Mouse (Mus musculus) heart, postnatal 0 days (tissue): Measurements from ENCODE around the gene Hoxb4. TPM values are rescaled to one million over a fixed set of nuclear protein-coding genes. Genes with fewer than 3 reads are reported as not detected.

Experiments used
- ATAC-seq: fragments of 200-750 bp; cut with Nextera tagmentation; 2 replicates; pipeline ENCODE4 v1.8.0; 2017; ENCODE audit warnings: low read depth, moderate number of reproducible peaks, moderate library complexity; ENCODE audit not compliant: insufficient read depth
- DNase-seq: peaks from one replicate; pipeline ENCODE4 v3.0.0-alpha.2; 2016; ENCODE audit warnings: low spot score
- H3K27ac ChIP-seq: fragments of 300-500 bp; sonication (generic); 2 replicates; pipeline ENCODE4 v1.5.1; 2014; ENCODE audit warnings: low read depth, mild to moderate bottlenecking
- H3K27me3 ChIP-seq: fragments of 300-500 bp; sonication (generic); 2 replicates; pipeline ENCODE4 v1.6.1; 2014; ENCODE audit warnings: low read length, mixed read lengths; ENCODE audit not compliant: control insufficient read depth, insufficient read depth
- H3K36me3 ChIP-seq: fragments of 300-500 bp; sonication (generic); replicated peaks from 2 replicates; pipeline ENCODE4 v1.6.1; 2014; ENCODE audit warnings: low read length, mixed read lengths; ENCODE audit not compliant: control insufficient read depth, insufficient read depth
- H3K4me1 ChIP-seq: fragments of 300-500 bp; sonication (generic); 2 replicates; pipeline ENCODE4 v1.6.1; 2014; ENCODE audit warnings: antibody characterized with exemption; ENCODE audit not compliant: control insufficient read depth, insufficient read depth
- H3K4me2 ChIP-seq: fragments of 300-500 bp; sonication (generic); 2 replicates; pipeline ENCODE4 v1.6.1; 2014; ENCODE audit warnings: low read depth, mild to moderate bottlenecking, low read length, moderate library complexity
- H3K4me3 ChIP-seq: fragments of 300-500 bp; sonication (generic); 2 replicates; pipeline ENCODE4 v1.5.1; 2014; ENCODE audit warnings: low read depth, low read length
- H3K9ac ChIP-seq: fragments of 300-500 bp; sonication (generic); replicated peaks from 2 replicates; pipeline ENCODE4 v1.6.1; 2014; ENCODE audit warnings: low read depth, low read length, mixed read lengths
- H3K9me3 ChIP-seq: fragments of 300-500 bp; sonication (generic); replicated peaks from 2 replicates; pipeline ENCODE4 v1.6.1; 2016; ENCODE audit warnings: low read length; ENCODE audit not compliant: control insufficient read depth
- CTCF ChIP-seq: IDR thresholded peaks from 2 replicates; pipeline ENCODE4 v1.5.1; 2016; ENCODE audit warnings: antibody characterized with exemption, control low read depth, low read depth
- EP300 ChIP-seq: IDR thresholded peaks from 2 replicates; pipeline ENCODE4 v1.6.1; 2016; ENCODE audit warnings: antibody characterized with exemption, low read depth
- WGBS: fragments of 180-500 bp; shearing (Covaris S2); extraction: QIAGEN DNeasy Blood & Tissue Kit; methylation state at CpG from one replicate; pipeline ENCODE4 v1.1.7; 2014; 5-methylcytosine and 5-hydroxymethylcytosine counted together
- polyA plus RNA-seq: library from polyadenylated mRNA; unstranded; fragments of >200 nt; fragmentation: Nextera tagmentation; extraction: Ambion mirVana; gene quantifications from 2 replicates; pipeline ENCODE4 v1.2.1, GENCODE M21; 2015
- total RNA-seq: library from RNA; depleted of rRNA; stranded (reverse); fragments of >200 nt; gene quantifications from 2 replicates; pipeline ENCODE4 v1.2.3, GENCODE M21; 2014; ENCODE audit warnings: low replicate concordance

Hoxb4 gene
- total and polyA plus RNA-seq, 2 experiments from 2014 or later, result 0.19 to 2.3 TPM

DNA sequence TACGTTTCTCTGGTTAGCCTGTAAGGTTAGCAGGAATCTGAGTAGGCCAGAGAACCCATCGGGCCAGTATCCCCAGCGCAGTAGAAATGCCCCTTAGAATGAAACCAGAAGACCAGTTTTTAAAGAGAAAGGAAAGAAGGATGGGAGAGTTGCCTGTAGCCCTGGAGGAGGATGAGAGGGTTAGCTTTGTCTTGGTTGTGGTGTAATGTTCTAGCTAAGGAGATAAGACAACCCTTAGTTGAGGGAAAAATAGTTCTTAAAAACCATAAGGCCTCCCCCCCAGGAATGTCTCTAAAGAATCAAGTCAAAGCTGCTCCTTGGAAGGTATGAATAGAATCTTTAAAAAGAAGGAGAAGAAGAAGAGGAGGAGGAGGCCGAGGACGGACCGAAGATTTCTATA is 4.7 kb downstream of the Hoxb4 start:
- no peaks in the 10 kb centered on the region for H3K36me3 ChIP-seq
- no peak overlapping the region for H3K4me3 ChIP-seq
- H3K27me3 ChIP-seq, result peaks cover 100% of the 10 kb centered on the region
- no peaks in the 10 kb centered on the region for H3K9me3 ChIP-seq
- H3K4me2 ChIP-seq, result no peak overlapping the region
- no peak overlapping the region for H3K27ac ChIP-seq
- H3K9ac ChIP-seq, result no peak overlapping the region
- DNase-seq (no peak), ATAC-seq (no peak)
- 24% methylated on average over 6 of the region's 6 CpGs for WGBS
- H3K4me1 ChIP-seq, result no peaks in the 10 kb centered on the region
- TF ChIP-seq CTCF (no peak), EP300 (no peak)

DNA sequence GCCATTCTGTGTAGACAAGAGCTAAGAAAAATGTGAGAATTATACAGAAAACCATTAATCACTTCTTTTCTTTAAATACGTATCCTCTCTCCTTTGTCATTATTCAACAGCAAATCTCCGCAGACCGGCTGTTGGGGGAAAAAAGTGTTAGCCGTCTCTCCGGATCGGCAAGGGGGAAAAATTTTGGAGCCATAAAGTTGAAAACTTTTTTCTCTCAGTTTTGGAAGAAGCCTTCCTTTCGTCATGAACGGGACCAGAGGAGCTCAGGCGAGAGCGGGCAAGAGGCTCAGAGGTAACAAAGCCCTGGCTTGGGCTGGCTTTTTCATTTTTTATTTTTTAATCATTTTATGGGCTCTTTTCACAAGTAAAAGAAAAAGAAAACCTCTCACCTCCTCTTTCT is 5.1 kb downstream of the Hoxb4 start, which contains the start of gene Hoxb3:
Gene Hoxb3, plus strand, starts transcription at position 173 of the 400 bp plus-strand sequence.
- no peak for TF ChIP-seq EP300
- no peak for TF ChIP-seq CTCF
- H3K27ac ChIP-seq, result no peak within 1 kb of the TSS
- ATAC-seq (no peak), DNase-seq (no peak)
- H3K4me2 ChIP-seq, result no peak within 1 kb of the TSS
- no peaks in the 10 kb centered on the region for H3K4me1 ChIP-seq
- H3K9ac ChIP-seq, result no peak within 1 kb of the TSS
- H3K4me3 ChIP-seq, result no peak within 1 kb of the TSS
- peaks cover 100% of the 10 kb centered on the region for H3K27me3 ChIP-seq
- 30% methylated on average over 10 of the region's 10 CpGs for WGBS
- H3K36me3 ChIP-seq, result no peaks in the 10 kb centered on the region
- H3K9me3 ChIP-seq, result no peaks in the 10 kb centered on the region

DNA sequence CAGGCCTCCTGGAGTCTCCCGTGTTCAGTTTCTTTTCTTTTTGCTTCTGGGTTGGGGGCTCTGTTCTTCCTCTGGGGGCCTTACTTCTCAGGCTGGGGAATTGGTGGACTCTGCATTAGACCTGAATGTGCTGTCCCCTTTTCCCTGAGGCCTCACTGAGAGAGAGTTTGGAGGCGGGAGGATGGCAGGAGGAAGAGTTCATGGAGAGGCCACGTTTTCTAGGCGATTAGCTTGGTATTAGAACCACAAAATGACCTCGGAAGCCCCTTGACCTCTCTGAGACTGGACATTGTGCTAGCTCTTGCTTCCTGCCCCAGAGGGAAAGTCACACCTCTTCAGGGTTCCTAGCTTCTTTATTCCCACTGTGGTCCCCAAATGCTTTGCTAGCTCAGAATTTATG is 6.1 kb downstream of the Hoxb4 start:
- 15% methylated on average over 5 of the region's 5 CpGs for WGBS
- Histone ChIP-seq H3K27ac (no peak overlapping the region), H3K27me3 (peaks cover 100% of the 10 kb centered on the region), H3K9ac (no peak overlapping the region), H3K36me3 (no peaks in the 10 kb centered on the region), H3K4me2 (no peak overlapping the region), H3K9me3 (no peaks in the 10 kb centered on the region), H3K4me1 (no peaks in the 10 kb centered on the region), H3K4me3 (no peak overlapping the region)
- TF ChIP-seq EP300, result no peak
- no peak for TF ChIP-seq CTCF
- DNase-seq, result no peak
- no peak for ATAC-seq

DNA sequence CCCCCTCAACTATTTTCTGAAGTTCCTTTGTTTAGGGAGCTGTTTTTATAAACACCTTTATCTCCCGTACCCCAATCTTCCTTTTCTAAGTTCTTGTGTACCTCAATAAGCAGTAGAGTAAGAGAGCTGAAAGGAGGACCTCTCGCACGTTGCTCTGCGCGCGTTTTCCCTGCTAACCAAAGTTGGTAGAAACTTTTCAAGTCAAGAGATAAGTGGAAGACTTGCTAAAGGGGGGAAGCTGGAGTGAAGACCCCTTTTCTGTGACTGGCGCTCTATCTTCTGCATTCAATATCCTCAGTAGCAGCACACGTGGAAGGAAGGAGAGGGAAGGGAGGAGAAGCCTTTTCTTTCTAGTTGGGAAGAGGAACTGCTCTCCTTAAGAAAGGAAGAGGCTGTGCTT is 6.9 kb downstream of the Hoxb4 start:
- no peak overlapping the region for H3K27ac ChIP-seq
- H3K27me3 ChIP-seq, result peaks cover 100% of the 10 kb centered on the region
- H3K36me3 ChIP-seq, result no peaks in the 10 kb centered on the region
- no peaks in the 10 kb centered on the region for H3K9me3 ChIP-seq
- DNase-seq (no peak), ATAC-seq (no peak)
- H3K9ac ChIP-seq, result no peak overlapping the region
- no peak for TF ChIP-seq CTCF
- no peak for TF ChIP-seq EP300
- no peaks in the 10 kb centered on the region for H3K4me1 ChIP-seq
- no peak overlapping the region for H3K4me3 ChIP-seq
- 24% methylated on average over 8 of the region's 8 CpGs for WGBS
- no peak overlapping the region for H3K4me2 ChIP-seq

DNA sequence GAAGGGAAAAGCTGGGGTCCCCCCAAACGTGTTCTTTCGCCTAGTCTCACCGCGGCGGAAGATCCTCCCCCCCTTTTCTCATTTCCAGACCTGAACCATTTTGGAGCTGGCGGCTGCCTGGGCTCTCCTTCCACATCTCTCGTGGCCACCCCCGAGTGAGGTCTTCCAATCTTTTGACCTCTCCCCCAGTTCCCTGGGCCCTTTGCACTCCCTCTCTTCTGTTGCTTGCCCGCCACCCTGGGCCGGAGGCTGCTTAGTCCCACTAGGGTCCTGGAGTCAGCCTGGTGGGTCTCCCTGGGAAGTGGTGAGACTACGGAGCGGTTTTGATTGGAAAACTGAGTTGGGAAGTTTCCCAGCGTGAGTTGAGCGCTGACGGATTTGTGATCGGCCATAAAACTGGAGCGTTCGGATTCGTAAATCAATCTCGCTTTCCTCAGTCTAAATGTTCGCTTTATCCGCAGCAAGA is 7.7 kb downstream of the Hoxb4 start:
- 15% methylated on average over 22 of the region's 22 CpGs for WGBS
- H3K27ac ChIP-seq, result no peak overlapping the region
- ATAC-seq (no peak), DNase-seq (no peak)
- H3K9me3 ChIP-seq, result no peaks in the 10 kb centered on the region
- H3K4me2 ChIP-seq, result no peak overlapping the region
- peaks cover 100% of the 10 kb centered on the region for H3K27me3 ChIP-seq
- H3K4me3 ChIP-seq, result no peak overlapping the region
- TF ChIP-seq EP300 (no peak), CTCF (no peak)
- no peaks in the 10 kb centered on the region for H3K36me3 ChIP-seq
- no peak overlapping the region for H3K9ac ChIP-seq
- H3K4me1 ChIP-seq, result no peaks in the 10 kb centered on the region

DNA sequence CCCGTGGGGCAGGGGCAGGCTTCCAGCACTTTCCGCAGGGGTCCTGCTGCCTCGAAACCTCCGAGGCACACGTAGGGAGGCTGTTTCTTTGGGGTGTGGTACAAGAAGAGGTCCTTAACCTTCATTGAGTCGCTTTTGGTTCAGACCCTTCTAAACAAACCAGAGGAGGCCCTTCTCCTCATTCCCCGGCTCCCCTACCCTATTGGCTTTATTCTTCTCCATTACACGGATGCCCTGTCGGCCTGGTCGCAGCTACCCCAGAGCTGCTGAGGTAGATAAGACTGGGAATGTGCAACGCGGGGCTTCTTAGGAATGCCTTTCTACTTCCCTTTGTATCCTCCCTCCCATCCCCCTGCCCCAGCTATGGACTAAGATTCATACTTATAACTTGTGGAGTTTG is 8.6 kb downstream of the Hoxb4 start:
- H3K36me3 ChIP-seq, result no peaks in the 10 kb centered on the region
- TF ChIP-seq CTCF (no peak), EP300 (no peak)
- no peak overlapping the region for H3K4me2 ChIP-seq
- 15% methylated on average over 11 of the region's 12 CpGs for WGBS
- DNase-seq (no peak), ATAC-seq (no peak)
- H3K27me3 ChIP-seq, result peaks cover 100% of the 10 kb centered on the region
- no peak overlapping the region for H3K9ac ChIP-seq
- H3K4me3 ChIP-seq, result no peak overlapping the region
- no peaks in the 10 kb centered on the region for H3K4me1 ChIP-seq
- H3K27ac ChIP-seq, result no peak overlapping the region
- H3K9me3 ChIP-seq, result no peaks in the 10 kb centered on the region
